Mouse (Mus musculus) megakaryocyte, embryonic 14.5 days (primary cell): ENCODE measurements around the gene Vav2.

Experiments used
- FLI1 ChIP-seq: IDR thresholded peaks from 2 replicates; pipeline ENCODE4 v1.6.1; 2012; ENCODE audit warnings: low read length, inconsistent platforms, mixed read lengths
- GATA1 ChIP-seq: IDR thresholded peaks from 3 replicates; pipeline ENCODE4 v1.6.1; 2012; ENCODE audit warnings: mixed read lengths, low read length, inconsistent platforms, borderline replicate concordance

DNA sequence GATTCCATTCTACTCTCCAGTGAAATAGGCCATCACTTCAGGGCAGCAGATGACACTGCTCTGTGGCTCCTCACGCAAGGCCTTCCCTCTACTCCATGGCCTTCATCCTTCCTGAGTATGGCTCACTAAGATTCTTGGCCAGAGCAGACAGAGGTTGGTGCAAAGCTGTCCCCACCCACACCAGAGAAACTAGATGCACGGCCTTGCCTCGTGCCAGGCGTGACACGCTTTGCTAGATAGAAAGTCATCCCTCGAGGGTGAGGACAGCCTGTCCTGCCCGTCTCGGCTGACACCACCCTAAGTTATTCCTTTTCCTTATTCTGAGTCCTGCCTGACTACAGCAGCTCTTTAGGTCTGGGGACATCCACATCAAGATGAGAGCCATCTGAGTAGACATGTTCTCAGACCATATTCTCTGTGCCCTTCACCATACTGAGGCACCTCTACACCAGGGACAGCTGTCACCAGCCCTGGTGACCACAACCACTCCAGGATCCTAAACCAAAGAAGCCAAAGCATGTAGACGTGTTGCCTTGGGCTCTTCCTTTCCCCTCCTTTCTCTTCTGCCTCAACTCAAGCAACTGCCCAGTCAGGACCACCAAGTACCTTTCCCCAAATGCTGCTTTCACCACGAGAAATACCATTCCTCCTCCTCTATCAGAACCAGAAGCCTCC lies 97.3 kb downstream of the Vav2 start:
- TF ChIP-seq GATA1 (no peak), FLI1 (no peak)
